Mouse (Mus musculus): ENCODE measurements around the gene Lemd1. TPM values are rescaled to one million over a fixed set of nuclear protein-coding genes. Genes with fewer than 3 reads are reported as not detected.

Gene Lemd1
- polyA plus RNA-seq, 1 experiment from 2014 or later = 0.79 TPM

DNA sequence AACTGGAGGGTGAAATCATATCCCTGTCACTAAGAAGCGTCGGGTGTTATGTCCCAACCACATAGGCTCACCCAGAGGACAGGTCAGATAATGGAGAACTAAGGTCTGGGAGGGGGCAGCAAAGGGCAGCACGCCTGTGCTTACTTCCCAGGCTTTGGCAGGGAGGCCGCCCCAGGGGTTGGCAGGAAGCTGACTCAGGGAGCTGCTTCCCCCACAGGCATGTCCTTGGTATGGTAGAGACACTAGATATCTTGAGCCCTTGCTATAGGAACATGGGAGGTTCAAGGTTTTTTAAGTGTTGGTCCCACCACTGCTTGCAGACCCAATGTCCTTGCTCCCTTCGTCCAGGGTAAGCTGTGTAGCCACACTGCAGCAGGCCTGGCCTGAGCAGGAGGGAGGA, 14.7 kb downstream of the Lemd1 start:
- peaks cover 32% of the 10 kb centered on the region for H3K4me1 ChIP-seq
- no peak for ATAC-seq (ENCODE audit: insufficient number of reproducible peaks, low FRiP score, low TSS enrichment, low read depth)
- no peak overlapping the region for H3K27ac ChIP-seq (replicated peaks)
- H3K4me3 ChIP-seq (replicated peaks) = no peak overlapping the region
- H3K9me3 ChIP-seq (replicated peaks) = no peaks in the 10 kb centered on the region
- H3K27me3 ChIP-seq = peaks cover 8% of the 10 kb centered on the region; the same call in 1 of the 2 replicates
- H3K4me2 ChIP-seq (replicated peaks) = no peak overlapping the region
- H3K9ac ChIP-seq = no peak overlapping the region
- 41% methylated on average over 5 of the region's 5 CpGs for WGBS
- H3K36me3 ChIP-seq = no peaks in the 10 kb centered on the region

DNA sequence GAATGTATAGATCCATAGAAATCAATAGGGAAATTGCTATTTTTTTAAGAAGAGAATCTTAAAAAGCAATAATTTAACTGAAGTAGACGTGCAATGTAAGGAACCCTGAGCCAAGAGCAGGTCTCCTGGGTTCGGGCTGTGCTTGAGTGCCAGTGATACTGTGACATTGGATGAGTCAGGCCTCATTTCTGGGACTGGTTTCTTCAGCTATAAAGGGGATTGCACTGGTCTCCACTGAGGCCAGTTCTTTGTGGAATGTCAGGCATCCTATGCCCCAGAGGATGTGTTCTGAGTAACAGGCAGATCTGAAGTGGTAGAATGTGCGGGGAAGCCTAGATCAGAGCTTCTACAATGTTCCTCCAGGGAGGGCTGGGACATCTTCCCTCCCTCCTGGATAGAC, 15.6 kb downstream of the Lemd1 start:
- H3K36me3 ChIP-seq = no peaks in the 10 kb centered on the region
- H3K9me3 ChIP-seq (replicated peaks) = no peaks in the 10 kb centered on the region
- no peak overlapping the region for H3K4me2 ChIP-seq (replicated peaks)
- no peak overlapping the region for H3K27ac ChIP-seq (replicated peaks)
- 71% methylated on average over 3 of the region's 3 CpGs for WGBS
- H3K4me3 ChIP-seq (replicated peaks) = no peak overlapping the region
- no peak overlapping the region for H3K9ac ChIP-seq
- peaks cover 8% of the 10 kb centered on the region; the same call in 1 of the 2 replicates for H3K27me3 ChIP-seq
- peaks cover 31% of the 10 kb centered on the region for H3K4me1 ChIP-seq
- no peak for ATAC-seq (ENCODE audit: insufficient number of reproducible peaks, low FRiP score, low TSS enrichment, low read depth)

DNA sequence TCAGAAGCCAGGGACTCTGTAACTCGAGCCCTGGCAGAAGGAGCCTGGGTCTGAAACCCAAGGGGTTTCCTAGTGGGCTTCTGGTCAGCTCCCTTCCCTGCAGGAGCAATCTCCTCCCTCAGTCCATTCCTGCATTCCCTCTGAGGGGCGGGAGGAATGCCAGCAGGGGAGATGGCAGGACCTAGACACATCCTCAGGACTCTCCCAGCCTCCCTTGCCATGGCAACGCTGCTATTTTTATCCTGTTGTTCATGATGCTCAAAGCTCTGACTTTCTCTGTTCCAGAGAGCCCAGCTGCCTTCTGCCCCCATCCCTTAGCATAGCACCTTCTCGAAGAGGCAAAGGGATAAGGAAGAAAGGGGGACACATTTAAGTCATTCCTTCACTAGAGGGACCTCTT, 16.9 kb downstream of the Lemd1 start:
- no peak for ATAC-seq (ENCODE audit: insufficient number of reproducible peaks, low FRiP score, low TSS enrichment, low read depth)
- Histone ChIP-seq H3K36me3 (no peaks in the 10 kb centered on the region), H3K9me3 (replicated peaks) (no peaks in the 10 kb centered on the region), H3K4me3 (replicated peaks) (no peak overlapping the region), H3K27ac (replicated peaks) (no peak overlapping the region), H3K4me2 (replicated peaks) (no peak overlapping the region), H3K4me1 (peaks cover 36% of the 10 kb centered on the region), H3K9ac (no peak overlapping the region), H3K27me3 (peaks cover 4% of the 10 kb centered on the region; the same call in 1 of the 2 replicates)
- 17% methylated on average over 4 of the region's 4 CpGs for WGBS

DNA sequence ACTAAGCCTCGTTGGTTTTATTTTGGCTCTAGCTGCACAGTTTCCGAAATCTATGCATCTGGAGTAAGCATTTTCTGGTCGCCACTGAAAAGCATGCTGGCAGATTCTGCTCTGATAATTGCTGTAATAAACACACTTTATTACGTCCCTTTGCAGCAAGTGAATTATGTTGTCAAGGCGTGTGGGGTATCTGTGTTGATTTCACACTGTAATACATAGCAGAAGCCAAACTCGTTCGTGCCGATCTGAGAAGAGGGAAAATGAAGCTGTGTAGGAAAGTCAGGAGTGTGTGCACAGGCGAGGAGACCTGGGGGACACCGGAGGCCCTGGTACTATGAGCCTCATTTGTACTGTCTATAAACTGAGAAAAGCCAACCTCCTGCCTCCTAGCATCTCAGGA, 18.2 kb downstream of the Lemd1 start:
- H3K4me1 ChIP-seq = peaks cover 36% of the 10 kb centered on the region

DNA sequence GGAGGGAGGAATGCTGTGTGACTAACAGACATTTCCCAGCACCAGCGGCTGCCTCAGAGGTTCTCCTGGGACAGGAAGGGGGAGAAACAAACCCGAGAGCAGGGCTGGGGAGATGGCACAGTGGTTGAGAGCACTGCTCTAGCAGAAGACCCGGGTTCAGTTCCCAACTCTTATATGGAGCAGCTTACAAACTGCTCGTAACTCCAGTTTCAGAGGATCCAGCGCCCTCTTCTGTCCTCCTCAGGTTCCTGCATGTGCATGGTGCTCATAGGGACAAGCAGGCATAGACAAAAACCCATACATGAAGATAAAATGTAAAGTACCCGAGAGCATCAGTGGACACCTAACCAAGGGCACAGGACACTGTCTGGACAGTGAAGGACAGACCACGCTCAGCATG, 19.7 kb downstream of the Lemd1 start:
- no peaks in the 10 kb centered on the region for H3K36me3 ChIP-seq
- ATAC-seq (ENCODE audit: insufficient number of reproducible peaks, low FRiP score, low TSS enrichment, low read depth) = no peak
- no peak overlapping the region for H3K9ac ChIP-seq
- H3K27me3 ChIP-seq = no peaks in the 10 kb centered on the region; the same call in 1 of the 2 replicates
- H3K4me1 ChIP-seq = peaks cover 36% of the 10 kb centered on the region
- no peaks in the 10 kb centered on the region for H3K9me3 ChIP-seq (replicated peaks)
- no peak overlapping the region for H3K4me3 ChIP-seq (replicated peaks)
- 12% methylated on average over 7 of the region's 7 CpGs for WGBS
- H3K4me2 ChIP-seq (replicated peaks) = no peak overlapping the region
- no peak overlapping the region for H3K27ac ChIP-seq (replicated peaks)

More for the DNA sequence above, 18.2 kb downstream of the Lemd1 start:
- H3K9me3 ChIP-seq (replicated peaks) = no peaks in the 10 kb centered on the region
- 50% methylated on average over 10 of the region's 10 CpGs for WGBS
- no peak overlapping the region for H3K9ac ChIP-seq
- no peak for ATAC-seq (ENCODE audit: insufficient number of reproducible peaks, low FRiP score, low TSS enrichment, low read depth)
- H3K4me3 ChIP-seq (replicated peaks) = no peak overlapping the region
- no peaks in the 10 kb centered on the region for H3K36me3 ChIP-seq
- H3K4me2 ChIP-seq (replicated peaks) = no peak overlapping the region
- H3K27me3 ChIP-seq = no peaks in the 10 kb centered on the region; the same call in 1 of the 2 replicates
- no peak overlapping the region for H3K27ac ChIP-seq (replicated peaks)

DNA sequence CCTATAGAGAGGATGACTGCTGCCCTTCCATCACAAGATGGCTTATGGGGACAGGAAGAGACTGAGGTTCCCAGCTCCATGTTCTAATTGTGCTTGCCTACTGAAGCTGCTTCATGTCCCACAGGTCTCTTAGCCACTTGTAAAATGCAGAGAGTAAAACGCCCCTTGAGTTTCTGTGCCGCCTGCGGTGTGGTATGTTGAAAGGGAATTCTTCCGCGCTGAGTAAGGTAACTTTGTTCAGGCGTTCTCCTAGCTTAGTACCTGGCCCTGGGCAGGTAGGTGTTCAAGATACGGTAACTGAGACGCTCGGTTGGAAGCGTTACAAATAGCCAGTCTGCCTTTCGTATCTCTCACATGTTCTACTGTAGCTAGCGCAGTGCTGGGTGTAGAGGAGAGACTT, 20.4 kb downstream of the Lemd1 start:
- Histone ChIP-seq H3K27me3 (no peaks in the 10 kb centered on the region; the same call in 1 of the 2 replicates), H3K9me3 (replicated peaks) (no peaks in the 10 kb centered on the region), H3K4me2 (replicated peaks) (peak overlapping the region; percentile 52), H3K4me1 (peaks cover 36% of the 10 kb centered on the region), H3K4me3 (replicated peaks) (peak overlapping the region; percentile 37; the same call in 1 of the 2 replicates), H3K36me3 (no peaks in the 10 kb centered on the region), H3K27ac (replicated peaks) (no peak overlapping the region), H3K9ac (no peak overlapping the region)
- peak; percentile 30; the same call in 1 of the 2 replicates for ATAC-seq (ENCODE audit: insufficient number of reproducible peaks, low FRiP score, low TSS enrichment, low read depth)
- WGBS = 35% methylated on average over 12 of the region's 12 CpGs

DNA sequence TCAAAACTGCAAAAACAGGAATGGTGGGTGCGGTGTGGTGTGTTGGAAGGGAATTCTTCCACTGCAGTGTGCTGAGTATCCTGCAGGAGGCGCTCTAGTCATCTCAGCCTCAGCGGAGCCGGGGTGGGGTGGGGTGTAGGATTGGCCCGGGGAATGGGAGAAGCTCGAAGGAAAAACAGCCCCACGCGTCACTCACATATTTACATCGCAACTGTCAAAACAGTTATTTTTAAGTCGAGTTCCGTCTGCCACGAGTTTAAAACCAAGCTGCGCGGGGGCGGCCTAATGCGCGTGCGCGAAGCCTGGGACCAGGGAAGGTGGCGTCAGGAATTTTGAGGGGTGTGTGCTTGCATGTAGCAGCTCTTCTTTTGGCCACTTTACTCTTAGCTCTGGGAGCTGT, 21.0 kb downstream of the Lemd1 start:
- Histone ChIP-seq H3K36me3 (no peaks in the 10 kb centered on the region), H3K9me3 (replicated peaks) (no peaks in the 10 kb centered on the region), H3K4me2 (replicated peaks) (peak overlapping the region; percentile 52), H3K27me3 (no peaks in the 10 kb centered on the region; the same call in 1 of the 2 replicates), H3K4me3 (replicated peaks) (peak overlapping the region; percentile 37), H3K27ac (replicated peaks) (no peak overlapping the region), H3K4me1 (peaks cover 36% of the 10 kb centered on the region), H3K9ac (no peak overlapping the region)
- peak; percentile 35; the same call in 1 of the 2 replicates for ATAC-seq (ENCODE audit: insufficient number of reproducible peaks, low FRiP score, low TSS enrichment, low read depth)
- 3% methylated on average over 20 of the region's 20 CpGs for WGBS

DNA sequence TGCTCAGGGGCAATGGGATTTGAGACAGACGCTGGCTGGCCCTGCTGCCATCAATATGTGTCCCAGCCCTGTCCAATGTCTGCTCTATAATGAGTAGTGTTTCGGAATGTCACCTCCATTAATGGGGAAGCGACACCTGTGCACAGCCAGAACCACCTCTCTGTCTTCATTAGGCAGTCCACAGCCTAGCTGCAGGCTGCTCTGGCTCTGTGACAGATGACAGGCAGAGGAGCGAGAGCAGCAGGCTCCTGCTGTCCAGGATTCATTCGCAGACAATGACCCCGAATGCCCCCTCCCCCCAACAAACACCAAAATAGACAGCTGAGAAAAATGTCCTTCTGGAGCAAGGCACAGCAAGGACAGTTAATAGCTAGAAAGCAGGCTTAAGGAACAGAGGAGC, 21.8 kb downstream of the Lemd1 start:
- no peak overlapping the region for H3K9ac ChIP-seq
- H3K9me3 ChIP-seq (replicated peaks) = no peaks in the 10 kb centered on the region
- no peak overlapping the region for H3K4me3 ChIP-seq (replicated peaks)
- no peak overlapping the region for H3K4me2 ChIP-seq (replicated peaks)
- H3K27me3 ChIP-seq = no peaks in the 10 kb centered on the region; the same call in 1 of the 2 replicates
- 52% methylated on average over 6 of the region's 6 CpGs for WGBS
- no peaks in the 10 kb centered on the region for H3K36me3 ChIP-seq
- ATAC-seq (ENCODE audit: insufficient number of reproducible peaks, low FRiP score, low TSS enrichment, low read depth) = no peak
- peaks cover 34% of the 10 kb centered on the region for H3K4me1 ChIP-seq
- H3K27ac ChIP-seq (replicated peaks) = no peak overlapping the region

DNA sequence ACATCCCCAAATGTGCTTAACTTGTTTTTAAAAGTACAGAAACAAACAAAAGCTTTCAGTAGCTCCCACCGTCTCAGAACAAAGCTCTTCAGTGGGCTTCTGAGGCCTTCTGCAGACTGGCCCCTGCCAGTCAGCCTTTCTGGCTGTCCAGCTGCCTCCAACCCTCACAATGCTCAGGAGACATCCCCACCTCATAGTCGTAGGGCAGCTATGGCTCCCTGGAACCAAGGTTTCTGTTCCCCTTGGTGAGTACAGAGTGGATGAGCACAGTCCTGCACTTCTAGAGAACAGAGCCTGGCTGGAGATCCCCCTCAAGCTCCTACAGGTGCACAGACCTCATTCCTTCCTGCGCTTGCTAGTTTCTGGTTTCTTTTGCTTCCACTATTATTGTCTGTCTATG, 25.0 kb downstream of the Lemd1 start:
- no peak for ATAC-seq (ENCODE audit: insufficient number of reproducible peaks, low FRiP score, low TSS enrichment, low read depth)
- Histone ChIP-seq H3K9ac (no peak overlapping the region), H3K4me3 (replicated peaks) (no peak overlapping the region), H3K4me1 (peaks cover 12% of the 10 kb centered on the region), H3K27me3 (no peaks in the 10 kb centered on the region; the same call in 1 of the 2 replicates), H3K36me3 (no peaks in the 10 kb centered on the region), H3K4me2 (replicated peaks) (no peak overlapping the region), H3K9me3 (replicated peaks) (no peaks in the 10 kb centered on the region), H3K27ac (replicated peaks) (no peak overlapping the region)
- WGBS = 52% methylated on average over 3 of the region's 3 CpGs

DNA sequence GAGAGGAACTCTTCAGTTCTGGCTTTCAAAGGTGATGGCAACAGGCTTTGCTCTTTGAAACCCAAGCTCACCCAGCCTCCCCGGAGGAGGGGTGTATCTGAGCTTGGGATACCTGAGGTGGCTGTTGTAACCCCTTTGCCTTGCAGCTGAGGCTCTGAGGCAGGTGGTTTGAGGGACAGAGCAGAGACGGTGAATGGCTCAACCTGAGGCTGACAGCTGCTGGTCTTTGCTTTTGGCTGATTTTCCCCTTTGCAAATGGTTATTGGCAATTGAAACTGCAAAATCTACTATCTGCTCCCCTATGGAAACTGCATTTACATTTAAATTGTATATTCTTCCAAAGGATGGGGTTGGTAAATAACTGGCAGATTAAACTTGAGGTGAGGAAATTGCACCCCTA, 30.4 kb downstream of the Lemd1 start:
- 43% methylated on average over 2 of the region's 2 CpGs for WGBS
- Histone ChIP-seq H3K27ac (replicated peaks) (no peak overlapping the region), H3K4me1 (no peaks in the 10 kb centered on the region), H3K36me3 (no peaks in the 10 kb centered on the region), H3K4me3 (replicated peaks) (no peak overlapping the region), H3K9ac (no peak overlapping the region), H3K9me3 (replicated peaks) (no peaks in the 10 kb centered on the region), H3K27me3 (no peaks in the 10 kb centered on the region), H3K4me2 (replicated peaks) (no peak overlapping the region)
- ATAC-seq (ENCODE audit: insufficient number of reproducible peaks, low FRiP score, low TSS enrichment, low read depth) = no peak

DNA sequence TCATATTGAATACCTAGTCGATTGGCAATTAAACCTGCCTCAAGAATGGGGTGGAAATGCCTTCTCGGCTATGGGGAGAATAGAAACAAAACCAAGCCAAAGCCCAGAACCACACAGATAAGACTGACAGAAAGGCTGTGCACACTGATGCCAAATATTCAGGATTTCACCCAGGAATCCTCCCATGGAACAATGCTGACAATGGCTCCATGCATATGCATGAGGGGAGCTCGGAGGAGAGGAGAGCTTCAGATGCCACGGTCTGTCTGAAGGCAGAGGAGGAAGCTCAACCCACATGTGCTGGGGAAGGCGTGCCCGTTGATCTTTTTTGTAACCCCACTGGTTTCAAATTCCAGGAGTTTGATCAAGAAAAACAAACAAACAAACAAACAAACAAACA, 30.9 kb downstream of the Lemd1 start:
- H3K27ac ChIP-seq (replicated peaks) = no peak overlapping the region
- no peaks in the 10 kb centered on the region for H3K9me3 ChIP-seq (replicated peaks)
- no peak for ATAC-seq (ENCODE audit: insufficient number of reproducible peaks, low FRiP score, low TSS enrichment, low read depth)
- H3K4me2 ChIP-seq (replicated peaks) = no peak overlapping the region
- H3K27me3 ChIP-seq = no peaks in the 10 kb centered on the region
- WGBS = 27% methylated on average over 6 of the region's 6 CpGs
- H3K36me3 ChIP-seq = no peaks in the 10 kb centered on the region
- no peak overlapping the region for H3K4me3 ChIP-seq (replicated peaks)
- H3K9ac ChIP-seq = no peak overlapping the region
- H3K4me1 ChIP-seq = no peaks in the 10 kb centered on the region

DNA sequence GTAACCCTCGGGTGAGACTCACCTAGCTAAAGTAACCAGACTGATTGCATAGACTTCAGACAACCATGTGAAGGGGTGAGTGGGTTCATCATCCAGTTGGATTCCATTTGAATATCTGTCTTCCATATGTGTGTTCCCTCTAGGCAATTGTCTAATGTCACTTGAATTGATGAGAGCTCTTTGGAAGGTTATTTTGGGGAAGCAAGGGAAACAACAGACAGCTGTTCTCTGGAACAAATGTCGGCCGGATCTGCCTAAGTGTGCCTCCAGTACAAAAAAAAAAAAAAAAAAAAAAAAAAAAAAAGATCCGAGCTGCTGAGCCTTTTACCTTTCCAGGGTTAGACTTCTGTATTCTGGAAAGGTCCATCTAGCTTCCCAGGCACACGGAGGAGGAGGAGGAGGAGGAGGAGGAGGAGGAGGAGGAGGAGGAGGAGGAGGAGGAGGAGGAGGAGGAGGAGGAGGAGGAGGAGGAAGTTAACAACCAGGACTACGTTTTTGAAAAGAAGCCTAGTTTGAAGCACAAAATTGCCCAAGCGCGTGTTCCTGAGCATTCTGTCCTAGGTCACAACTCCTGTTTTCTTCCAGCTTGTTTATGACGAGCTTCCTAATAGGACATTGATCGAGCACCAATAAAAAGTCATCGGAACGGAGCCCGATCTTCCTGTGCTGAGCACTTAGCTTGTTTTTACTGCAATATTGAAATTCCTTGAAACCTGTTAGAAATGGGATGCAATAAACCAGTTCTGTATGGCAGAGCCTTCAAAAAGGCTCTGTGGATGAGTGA, 35.3 kb downstream of the Lemd1 start:
- no peak for ATAC-seq (ENCODE audit: insufficient number of reproducible peaks, low FRiP score, low TSS enrichment, low read depth)
- no peak overlapping the region for H3K27ac ChIP-seq (replicated peaks)
- no peak overlapping the region for H3K4me2 ChIP-seq (replicated peaks)
- no peaks in the 10 kb centered on the region for H3K4me1 ChIP-seq
- H3K27me3 ChIP-seq = no peaks in the 10 kb centered on the region
- no peak overlapping the region for H3K9ac ChIP-seq
- H3K9me3 ChIP-seq (replicated peaks) = no peaks in the 10 kb centered on the region
- 70% methylated on average over 11 of the region's 13 CpGs for WGBS
- H3K36me3 ChIP-seq = no peaks in the 10 kb centered on the region
- H3K4me3 ChIP-seq (replicated peaks) = no peak overlapping the region

All from embryonic facial prominence, embryonic 15.5 days (tissue).